Mouse (Mus musculus): ENCODE measurements around the gene Pik3r1. TPM values are rescaled to one million over a fixed set of nuclear protein-coding genes. Genes with fewer than 3 reads are reported as not detected.

Gene Pik3r1
- polyA plus RNA-seq, 1 experiment from 2014 or later = 24.9 TPM

GRCm38 (mm10) chr13:101736521-101737387 is 31.3 kb downstream of the Pik3r1 start:
- Histone ChIP-seq H3K27me3 (ENCODE audit: control insufficient read depth, insufficient read depth, low read length) (no peaks in the 10 kb centered on the region), H3K4me1 (ENCODE audit: control insufficient read depth, insufficient read depth, low read length) (peaks cover 23% of the 10 kb centered on the region), H3K27ac (ENCODE audit: low read length) (peak overlapping the region; percentile 26; the same call in 1 of the 2 replicates), H3K9ac (ENCODE audit: low read length) (no peak overlapping the region), H3K4me2 (ENCODE audit: low read depth, low read length) (0 out of 2 replicates have a peak overlapping the region, but pooled peaks have one; percentile 13), H3K4me3 (ENCODE audit: low read length) (no peak overlapping the region), H3K9me3 (replicated peaks; ENCODE audit: control insufficient read depth, low read length) (no peaks in the 10 kb centered on the region), H3K36me3 (ENCODE audit: control insufficient read depth, insufficient read depth) (no peaks in the 10 kb centered on the region)
- WGBS = 66% methylated on average over 16 of the region's 16 CpGs
- ATAC-seq (replicated peaks; ENCODE audit: extremely low read depth, insufficient read depth, low FRiP score) = no peak

DNA sequence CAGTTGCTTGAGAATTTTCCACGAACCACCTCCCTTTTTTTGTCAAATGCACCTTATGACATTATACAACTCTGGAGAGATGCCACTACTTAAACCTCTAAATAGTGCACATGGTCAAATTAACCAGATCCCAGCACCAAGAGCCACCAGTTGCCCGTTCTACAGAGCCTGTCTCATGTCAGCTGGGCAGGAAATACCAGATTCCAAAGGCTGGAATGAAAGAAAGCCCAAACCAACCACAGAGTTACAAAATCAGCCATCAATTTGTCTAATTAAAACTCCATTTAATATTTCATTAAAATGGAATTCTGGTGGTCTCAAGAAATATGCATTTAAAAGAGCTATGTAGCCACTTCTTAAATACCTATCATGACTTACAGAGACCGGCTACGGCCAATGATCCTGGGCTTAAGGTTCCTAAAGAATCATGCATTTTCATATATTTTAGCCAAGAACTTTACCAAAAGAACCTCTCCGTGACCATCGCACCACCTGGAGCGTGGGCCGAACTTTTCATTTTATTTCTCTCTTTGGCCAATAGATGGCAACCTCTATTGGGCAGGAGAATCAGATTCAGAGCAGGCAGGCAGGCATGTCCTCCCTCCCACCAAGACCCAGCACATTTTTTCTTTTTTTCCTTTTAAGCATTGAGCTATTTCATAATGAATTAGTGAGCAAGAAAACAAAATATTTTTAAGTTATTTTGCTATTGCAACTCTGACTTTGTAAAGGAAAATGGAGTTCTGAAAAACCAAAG is 32.5 kb downstream of the Pik3r1 start:
- Histone ChIP-seq H3K36me3 (ENCODE audit: control insufficient read depth, insufficient read depth) (no peaks in the 10 kb centered on the region), H3K9ac (ENCODE audit: low read length) (no peak overlapping the region), H3K4me1 (ENCODE audit: control insufficient read depth, insufficient read depth, low read length) (peaks cover 27% of the 10 kb centered on the region), H3K4me2 (ENCODE audit: low read depth, low read length) (no peak overlapping the region), H3K27me3 (ENCODE audit: control insufficient read depth, insufficient read depth, low read length) (no peaks in the 10 kb centered on the region), H3K27ac (ENCODE audit: low read length) (no peak overlapping the region), H3K9me3 (replicated peaks; ENCODE audit: control insufficient read depth, low read length) (no peaks in the 10 kb centered on the region), H3K4me3 (ENCODE audit: low read length) (no peak overlapping the region)
- 58% methylated on average over 8 of the region's 8 CpGs for WGBS
- ATAC-seq (replicated peaks; ENCODE audit: extremely low read depth, insufficient read depth, low FRiP score) = no peak

GRCm38 (mm10) chr13:101734227-101734626 is 33.8 kb downstream of the Pik3r1 start:
- Histone ChIP-seq H3K4me1 (ENCODE audit: control insufficient read depth, insufficient read depth, low read length) (peaks cover 35% of the 10 kb centered on the region), H3K27me3 (ENCODE audit: control insufficient read depth, insufficient read depth, low read length) (no peaks in the 10 kb centered on the region), H3K4me3 (ENCODE audit: low read length) (no peak overlapping the region), H3K27ac (ENCODE audit: low read length) (no peak overlapping the region), H3K36me3 (ENCODE audit: control insufficient read depth, insufficient read depth) (no peaks in the 10 kb centered on the region), H3K9me3 (replicated peaks; ENCODE audit: control insufficient read depth, low read length) (no peaks in the 10 kb centered on the region), H3K9ac (ENCODE audit: low read length) (no peak overlapping the region), H3K4me2 (ENCODE audit: low read depth, low read length) (no peak overlapping the region)
- WGBS = 83% methylated on average over 7 of the region's 7 CpGs
- ATAC-seq (replicated peaks; ENCODE audit: extremely low read depth, insufficient read depth, low FRiP score) = no peak

DNA sequence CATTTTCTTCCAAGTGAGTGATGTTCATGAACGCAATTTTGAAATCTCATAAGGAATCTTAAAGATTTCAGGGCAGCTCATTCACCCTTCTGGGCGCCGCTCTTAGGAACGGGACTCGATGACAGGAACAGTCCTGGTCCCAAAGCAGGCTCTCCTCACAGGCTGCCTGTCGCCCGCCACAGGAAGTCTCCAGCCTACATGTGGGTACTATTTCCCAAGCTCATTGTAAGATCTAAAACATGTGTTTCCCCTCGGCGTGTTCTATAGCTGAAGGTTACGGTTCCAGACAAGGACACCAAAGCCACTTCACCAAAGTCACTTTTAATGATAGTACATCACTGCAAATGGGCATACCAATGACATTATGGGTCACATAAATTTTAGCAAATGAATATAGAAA is 35.3 kb downstream of the Pik3r1 start:
- Histone ChIP-seq H3K9ac (ENCODE audit: low read length) (no peak overlapping the region), H3K4me3 (ENCODE audit: low read length) (no peak overlapping the region), H3K27ac (ENCODE audit: low read length) (no peak overlapping the region), H3K9me3 (replicated peaks; ENCODE audit: control insufficient read depth, low read length) (no peaks in the 10 kb centered on the region), H3K36me3 (ENCODE audit: control insufficient read depth, insufficient read depth) (no peaks in the 10 kb centered on the region), H3K4me1 (ENCODE audit: control insufficient read depth, insufficient read depth, low read length) (peaks cover 37% of the 10 kb centered on the region), H3K4me2 (ENCODE audit: low read depth, low read length) (no peak overlapping the region), H3K27me3 (ENCODE audit: control insufficient read depth, insufficient read depth, low read length) (no peaks in the 10 kb centered on the region)
- no peak for ATAC-seq (replicated peaks; ENCODE audit: extremely low read depth, insufficient read depth, low FRiP score)
- WGBS = 73% methylated on average over 10 of the region's 10 CpGs

GRCm38 (mm10) chr13:101731777-101732176 is 36.2 kb downstream of the Pik3r1 start:
- Histone ChIP-seq H3K9ac (ENCODE audit: low read length) (no peak overlapping the region), H3K9me3 (replicated peaks; ENCODE audit: control insufficient read depth, low read length) (no peaks in the 10 kb centered on the region), H3K4me3 (ENCODE audit: low read length) (no peak overlapping the region), H3K27ac (ENCODE audit: low read length) (no peak overlapping the region), H3K4me2 (ENCODE audit: low read depth, low read length) (no peak overlapping the region), H3K36me3 (ENCODE audit: control insufficient read depth, insufficient read depth) (no peaks in the 10 kb centered on the region), H3K27me3 (ENCODE audit: control insufficient read depth, insufficient read depth, low read length) (no peaks in the 10 kb centered on the region), H3K4me1 (ENCODE audit: control insufficient read depth, insufficient read depth, low read length) (peaks cover 35% of the 10 kb centered on the region)
- 63% methylated on average over 7 of the region's 7 CpGs for WGBS
- ATAC-seq (replicated peaks; ENCODE audit: extremely low read depth, insufficient read depth, low FRiP score) = no peak

DNA sequence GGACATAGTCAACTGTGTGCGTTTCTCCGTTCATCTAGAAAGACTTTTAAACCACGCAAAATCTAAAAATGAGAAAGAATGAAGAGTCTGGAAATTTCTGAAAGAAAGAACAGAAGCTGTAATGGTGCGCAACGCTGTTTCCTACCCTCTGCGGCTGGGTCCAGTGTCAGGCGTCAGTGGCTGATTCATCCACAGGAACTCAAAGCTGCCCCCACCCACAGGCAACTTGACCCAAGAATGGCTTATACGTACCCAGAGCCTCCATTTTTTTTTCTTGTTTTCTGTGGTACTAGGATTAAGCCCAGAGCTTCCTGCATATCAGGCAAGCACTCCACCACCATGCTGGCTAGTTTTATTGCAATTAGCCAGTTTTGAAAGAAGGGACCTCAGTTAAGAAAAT is 37.7 kb downstream of the Pik3r1 start:
- no peak for ATAC-seq (replicated peaks; ENCODE audit: extremely low read depth, insufficient read depth, low FRiP score)
- Histone ChIP-seq H3K27me3 (ENCODE audit: control insufficient read depth, insufficient read depth, low read length) (no peaks in the 10 kb centered on the region), H3K36me3 (ENCODE audit: control insufficient read depth, insufficient read depth) (no peaks in the 10 kb centered on the region), H3K9me3 (replicated peaks; ENCODE audit: control insufficient read depth, low read length) (no peaks in the 10 kb centered on the region), H3K9ac (ENCODE audit: low read length) (no peak overlapping the region), H3K4me2 (ENCODE audit: low read depth, low read length) (no peak overlapping the region), H3K27ac (ENCODE audit: low read length) (no peak overlapping the region), H3K4me3 (ENCODE audit: low read length) (no peak overlapping the region), H3K4me1 (ENCODE audit: control insufficient read depth, insufficient read depth, low read length) (peaks cover 31% of the 10 kb centered on the region)
- 80% methylated on average over 8 of the region's 8 CpGs for WGBS

- 71% methylated on average over 4 of the region's 4 CpGs for WGBS
- 0 out of 2 replicates have a peak, but pooled peaks have one; percentile 16 for ATAC-seq (replicated peaks; ENCODE audit: extremely low read depth, insufficient read depth, low FRiP score)
- Histone ChIP-seq H3K4me2 (ENCODE audit: low read depth, low read length) (no peak overlapping the region), H3K9me3 (replicated peaks; ENCODE audit: control insufficient read depth, low read length) (no peaks in the 10 kb centered on the region), H3K27me3 (ENCODE audit: control insufficient read depth, insufficient read depth, low read length) (no peaks in the 10 kb centered on the region), H3K4me1 (ENCODE audit: control insufficient read depth, insufficient read depth, low read length) (peaks cover 30% of the 10 kb centered on the region), H3K9ac (ENCODE audit: low read length) (no peak overlapping the region), H3K27ac (ENCODE audit: low read length) (no peak overlapping the region), H3K4me3 (ENCODE audit: low read length) (no peak overlapping the region), H3K36me3 (ENCODE audit: control insufficient read depth, insufficient read depth) (no peaks in the 10 kb centered on the region)
Observed at GRCm38 (mm10) chr13:101729248-101730055, 38.6 kb downstream of the Pik3r1 start.

- Histone ChIP-seq H3K4me2 (ENCODE audit: low read depth, low read length) (no peak overlapping the region), H3K27ac (ENCODE audit: low read length) (no peak overlapping the region), H3K4me1 (ENCODE audit: control insufficient read depth, insufficient read depth, low read length) (peaks cover 30% of the 10 kb centered on the region), H3K27me3 (ENCODE audit: control insufficient read depth, insufficient read depth, low read length) (no peaks in the 10 kb centered on the region), H3K9ac (ENCODE audit: low read length) (no peak overlapping the region), H3K36me3 (ENCODE audit: control insufficient read depth, insufficient read depth) (no peaks in the 10 kb centered on the region), H3K9me3 (replicated peaks; ENCODE audit: control insufficient read depth, low read length) (no peaks in the 10 kb centered on the region), H3K4me3 (ENCODE audit: low read length) (no peak overlapping the region)
- ATAC-seq (replicated peaks; ENCODE audit: extremely low read depth, insufficient read depth, low FRiP score) = no peak
- WGBS = 59% methylated on average over 7 of the region's 7 CpGs
Observed at GRCm38 (mm10) chr13:101728816-101729215, 39.2 kb downstream of the Pik3r1 start.

Measured in heart, embryonic 16.5 days (tissue).